9 mouse cellular contexts compared by ENCODE assay signal in genomic region chr13:51208378-51209100, GRCm38 (mm10). TPM values are rescaled to one million over a fixed set of nuclear protein-coding genes. Genes with fewer than 3 reads are reported as not detected.
DNase-seq lines count a peak whose midpoint lies in the region; ATAC-seq and TF ChIP-seq lines count a peak whose summit lies in the region.
"Had no signal": no experiment of that assay in that cellular context is flagged by ENCODE, and none has a peak within 500 bp of the region (broad histone marks: within the 10 kb centered on the region; RNA-seq: fewer than 3 reads in every experiment).

No protein-coding gene starts in this region.

- H3K36me3 ChIP-seq in heart, embryonic 15.5 days = no peaks in the 10 kb centered on the region
- no peaks in the 10 kb centered on the region for H3K36me3 ChIP-seq in midbrain, postnatal 0 days (ENCODE audit: insufficient read depth, low read length)
- H3K36me3 ChIP-seq: liver, embryonic 15.5 days had no signal

- 0 out of 2 replicates have a peak overlapping the region, but pooled peaks have one; percentile 6 for H3K4me2 ChIP-seq in heart, embryonic 15.5 days
- H3K4me2 ChIP-seq in midbrain, postnatal 0 days (ENCODE audit: low read depth, low read length, poor library complexity, severe bottlenecking) = no peak overlapping the region
- H3K4me2 ChIP-seq: liver, embryonic 15.5 days had no signal

- H3K9ac ChIP-seq in heart, embryonic 15.5 days = no peak overlapping the region
- no peak overlapping the region for H3K9ac ChIP-seq in midbrain, postnatal 0 days (replicated peaks; ENCODE audit: low read length, poor library complexity, severe bottlenecking)
- H3K9ac ChIP-seq: liver, embryonic 15.5 days had no signal

- TF ChIP-seq CTCF in midbrain, postnatal 0 days (IDR thresholded peaks at IDR 0.05) = peak; percentile 74

- H3K4me1 ChIP-seq in heart, embryonic 15.5 days (replicated peaks) = peaks cover 7% of the 10 kb centered on the region
- H3K4me1 ChIP-seq in midbrain, postnatal 0 days (ENCODE audit: insufficient read depth, low read length) = no peaks in the 10 kb centered on the region
- H3K4me1 ChIP-seq: liver, embryonic 15.5 days had no signal

- peak; percentile 69; the same call in 1 of the 2 replicates for ATAC-seq in heart, embryonic 15.5 days (replicated peaks; ENCODE audit: insufficient number of reproducible peaks, insufficient read depth, low FRiP score, low read depth)
- ATAC-seq in midbrain, postnatal 0 days (ENCODE audit: low FRiP score) = peak; percentile 88

- no peak overlapping the region for H3K4me3 ChIP-seq in heart, embryonic 15.5 days
- no peak overlapping the region for H3K4me3 ChIP-seq in midbrain, postnatal 0 days (ENCODE audit: low read depth, low read length)
- H3K4me3 ChIP-seq: liver, embryonic 15.5 days had no signal

- H3K27ac ChIP-seq in heart, embryonic 15.5 days = no peak overlapping the region
- H3K27ac ChIP-seq in midbrain, postnatal 0 days (ENCODE audit: low read depth, low read length) = 0 out of 2 replicates have a peak overlapping the region, but pooled peaks have one; percentile 38
- H3K27ac ChIP-seq: liver, embryonic 15.5 days had no signal

- no peaks in the 10 kb centered on the region for H3K9me3 ChIP-seq in heart, embryonic 15.5 days (replicated peaks)
- no peaks in the 10 kb centered on the region for H3K9me3 ChIP-seq in midbrain, postnatal 0 days (ENCODE audit: low read length)
- H3K9me3 ChIP-seq: liver, embryonic 15.5 days had no signal

- H3K27me3 ChIP-seq in heart, embryonic 15.5 days = no peaks in the 10 kb centered on the region
- H3K27me3 ChIP-seq in midbrain, postnatal 0 days (ENCODE audit: insufficient read depth, low read length) = no peaks in the 10 kb centered on the region
- H3K27me3 ChIP-seq: liver, embryonic 15.5 days had no signal

- WGBS in heart, embryonic 15.5 days = 50% methylated on average over 18 of the region's 18 CpGs
- WGBS in midbrain, postnatal 0 days = 52% methylated on average over 18 of the region's 18 CpGs

- peak; percentile 15 for DNase-seq in adrenal gland, postnatal 10 days
- no peak for DNase-seq in adrenal gland, adult 2 months
- peak; percentile 69 for DNase-seq in embryo, embryonic 10.5 days (ENCODE audit: low spot score)
- DNase-seq in layer of hippocampus, postnatal 14 days (ENCODE audit: low spot score in 2 of 2) = peak; percentile 37 to 68
- peak; percentile 78 for DNase-seq in midbrain, postnatal 0 days (ENCODE audit: low spot score)
- DNase-seq in spleen, postnatal 10 days (ENCODE audit: low spot score in 2 of 2) = no peak
- no peak for DNase-seq in adrenal gland, adult 8-10 months

RNA-seq across cellular contexts. Expression of gene Nxnl2, which starts 37.7 kb away (rescaled TPM):
- total RNA-seq in adrenal gland, postnatal 10 days (2021) = under 1 TPM; 0.81 to 0.91 TPM
- under 1 TPM; 0.62 to 0.63 TPM for total RNA-seq in adrenal gland, adult 2 months (2021)
- 0.24 and 0.62 TPM in 2 replicates for polyA plus RNA-seq in adrenal gland, adult 2 months (2012; rRNA removed)
- polyA plus RNA-seq in heart, embryonic 15.5 days (2015; fragmentation: Nextera tagmentation; extraction: Ambion mirVana) = 1.7 and 2.2 TPM in 2 replicates
- 1 to 10 TPM in 1 of 2 experiments, under 1 TPM in 1; 0.97 to 1.0 TPM for total RNA-seq in layer of hippocampus, postnatal 14 days (2021)
- total RNA-seq in midbrain, postnatal 0 days (2014; rRNA removed) = 3.4 and 6.7 TPM in 2 replicates
- polyA plus RNA-seq in midbrain, postnatal 0 days (2015; fragmentation: Nextera tagmentation; extraction: Ambion mirVana) = 8.3 and 9.3 TPM in 2 replicates
- under 1 TPM in 2 of 4 experiments, not detected in 2; 0.45 to 0.65 TPM for total RNA-seq in adrenal gland, adult 8-10 months (2022)

Comparison
In these comparisons a context has a peak if more than half of its experiments do, and no peak if none do; other contexts are left out.
1. DNase-seq: peak in adrenal gland, postnatal 10 days (single experiment), embryo, embryonic 10.5 days (single experiment), layer of hippocampus, postnatal 14 days (2 of 2) and midbrain, postnatal 0 days (single experiment); none in adrenal gland, adult 2 months (single experiment), spleen, postnatal 10 days (0 of 2) and adrenal gland, adult 8-10 months (single experiment).